Mouse (Mus musculus): ENCODE measurements around the gene 1700012B09Rik.
A peak's percentile ranks its signal among the peaks of the same experiment; 100 is the strongest.

Gene 1700012B09Rik

GRCm38 (mm10) chr9:14770803-14771471 is at the start of gene 1700012B09Rik:
Gene 1700012B09Rik, minus strand, starts transcription at chr9:14771030.
- no peak for ATAC-seq (ENCODE audit: insufficient number of reproducible peaks, low FRiP score, low TSS enrichment)

- no peak for ATAC-seq (ENCODE audit: insufficient number of reproducible peaks, low FRiP score, low TSS enrichment)
Measured at GRCm38 (mm10) chr9:14810111-14810510, 39.3 kb upstream of the 1700012B09Rik start.

- ATAC-seq (ENCODE audit: insufficient number of reproducible peaks, low FRiP score, low TSS enrichment): no peak
Measured at GRCm38 (mm10) chr9:14806786-14807185, 36.0 kb upstream of the 1700012B09Rik start.

- no peak for ATAC-seq (ENCODE audit: insufficient number of reproducible peaks, low FRiP score, low TSS enrichment)
Measured at GRCm38 (mm10) chr9:14805714-14806113, 34.9 kb upstream of the 1700012B09Rik start.

GRCm38 (mm10) chr9:14787356-14787755 is 16.5 kb upstream of the 1700012B09Rik start:
- ATAC-seq (ENCODE audit: insufficient number of reproducible peaks, low FRiP score, low TSS enrichment): no peak

- ATAC-seq (ENCODE audit: insufficient number of reproducible peaks, low FRiP score, low TSS enrichment): peak; percentile 100
Measured at GRCm38 (mm10) chr9:14784039-14785002, 13.5 kb upstream of the 1700012B09Rik start, which contains the start of the genes Mre11a and Ankrd49. Gene Mre11a, plus strand, starts transcription at chr9:14784654. Gene Ankrd49, minus strand, starts transcription at chr9:14784856.

GRCm38 (mm10) chr9:14778341-14778740 is 7.5 kb upstream of the 1700012B09Rik start:
- no peak for ATAC-seq (ENCODE audit: insufficient number of reproducible peaks, low FRiP score, low TSS enrichment)

- no peak for ATAC-seq (ENCODE audit: insufficient number of reproducible peaks, low FRiP score, low TSS enrichment)
Measured at GRCm38 (mm10) chr9:14773813-14774212, 3.0 kb upstream of the 1700012B09Rik start.

- no peak for ATAC-seq (ENCODE audit: insufficient number of reproducible peaks, low FRiP score, low TSS enrichment)
Measured at GRCm38 (mm10) chr9:14772074-14772473, 1.2 kb upstream of the 1700012B09Rik start.

- ATAC-seq (ENCODE audit: insufficient number of reproducible peaks, low FRiP score, low TSS enrichment): no peak
Measured at GRCm38 (mm10) chr9:14769811-14770210, 1.0 kb downstream of the 1700012B09Rik start.

- no peak for ATAC-seq (ENCODE audit: insufficient number of reproducible peaks, low FRiP score, low TSS enrichment)
Measured at GRCm38 (mm10) chr9:14764765-14765164, 6.1 kb downstream of the 1700012B09Rik start.

- no peak for ATAC-seq (ENCODE audit: insufficient number of reproducible peaks, low FRiP score, low TSS enrichment)
Measured at GRCm38 (mm10) chr9:14759261-14759660, 11.6 kb downstream of the 1700012B09Rik start.

GRCm38 (mm10) chr9:14758590-14758989 is 12.2 kb downstream of the 1700012B09Rik start:
- ATAC-seq (ENCODE audit: insufficient number of reproducible peaks, low FRiP score, low TSS enrichment): no peak

GRCm38 (mm10) chr9:14754469-14754868 is 16.4 kb downstream of the 1700012B09Rik start:
- ATAC-seq (ENCODE audit: insufficient number of reproducible peaks, low FRiP score, low TSS enrichment): no peak

- no peak for ATAC-seq (ENCODE audit: insufficient number of reproducible peaks, low FRiP score, low TSS enrichment)
Measured at GRCm38 (mm10) chr9:14753947-14754346, 16.9 kb downstream of the 1700012B09Rik start.

GRCm38 (mm10) chr9:14752001-14752522 is 18.8 kb downstream of the 1700012B09Rik start, which contains the start of gene Fut4:
Gene Fut4, minus strand, starts transcription at chr9:14752393.
- ATAC-seq (ENCODE audit: insufficient number of reproducible peaks, low FRiP score, low TSS enrichment): no peak

GRCm38 (mm10) chr9:14751503-14752000 is 19.3 kb downstream of the 1700012B09Rik start:
- 0 out of 2 replicates have a peak, but pooled peaks have one; percentile 15 for ATAC-seq (ENCODE audit: insufficient number of reproducible peaks, low FRiP score, low TSS enrichment)

GRCm38 (mm10) chr9:14750901-14751502 is 19.8 kb downstream of the 1700012B09Rik start:
- no peak for ATAC-seq (ENCODE audit: insufficient number of reproducible peaks, low FRiP score, low TSS enrichment)

GRCm38 (mm10) chr9:14740151-14740924 is 30.5 kb downstream of the 1700012B09Rik start, which contains the start of gene Piwil4:
Gene Piwil4, minus strand, starts transcription at chr9:14740733.
- ATAC-seq (ENCODE audit: insufficient number of reproducible peaks, low FRiP score, low TSS enrichment): no peak
